Mouse (Mus musculus): ENCODE data around the gene Naa35. TPM values are rescaled to one million over a fixed set of nuclear protein-coding genes. Genes with fewer than 3 reads are reported as not detected.
"Not testable (repeated sequence)": the region's sequence is repeated elsewhere in the genome, so short reads cannot be mapped to it uniquely, and the experiment has no call there.

Gene Naa35
- polyA plus RNA-seq, 1 experiment from 2014 or later: 80.8 TPM

DNA sequence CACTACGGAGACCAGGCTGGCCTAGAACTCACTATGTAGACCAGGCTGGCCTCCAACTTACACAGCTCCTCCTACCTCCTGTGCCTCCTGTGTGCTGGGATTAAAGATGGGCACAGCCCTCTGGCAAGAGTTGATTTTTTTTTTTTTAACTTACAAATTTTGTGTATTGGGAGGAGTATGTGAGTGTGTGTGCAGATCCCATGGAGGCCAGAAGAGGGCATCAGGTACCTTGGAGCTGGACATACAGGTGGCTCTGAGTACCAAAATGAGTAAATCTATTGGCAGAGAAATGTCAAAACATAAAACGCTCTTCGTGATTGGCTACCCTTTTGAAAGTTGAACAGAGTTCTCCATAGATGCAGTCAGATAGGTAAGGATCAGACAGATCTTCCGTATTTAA lies 4.1 kb upstream of the Naa35 start:
- Histone ChIP-seq H3K4me3 (no peak overlapping the region), H3K36me3 (no peaks in the 10 kb centered on the region), H3K9ac (no peak overlapping the region), H3K4me2 (no peak overlapping the region), H3K27me3 (replicated peaks) (no peaks in the 10 kb centered on the region), H3K27ac (ENCODE audit: poor library complexity, severe bottlenecking) (no peak overlapping the region), H3K4me1 (replicated peaks) (peaks cover 2% of the 10 kb centered on the region; the same call in 1 of the 2 replicates), H3K9me3 (replicated peaks) (0 out of 2 replicates have a peak, but pooled peaks cover 3% of the 10 kb centered on the region)
- ATAC-seq (ENCODE audit: insufficient number of reproducible peaks, low FRiP score): no peak
- WGBS: 92% methylated on average over 4 of the region's 4 CpGs

- Histone ChIP-seq H3K4me3 (peak overlapping the region; percentile 78), H3K9ac (peak overlapping the region; percentile 68), H3K9me3 (replicated peaks) (0 out of 2 replicates have a peak, but pooled peaks cover 3% of the 10 kb centered on the region), H3K27me3 (replicated peaks) (no peaks in the 10 kb centered on the region), H3K27ac (ENCODE audit: poor library complexity, severe bottlenecking) (peak overlapping the region; percentile 44; the same call in 1 of the 2 replicates), H3K36me3 (peaks cover 19% of the 10 kb centered on the region), H3K4me1 (replicated peaks) (peaks cover 20% of the 10 kb centered on the region), H3K4me2 (peak overlapping the region; percentile 84)
- WGBS: 4% methylated on average over 9 of the region's 9 CpGs
- peak; percentile 51 for ATAC-seq (ENCODE audit: insufficient number of reproducible peaks, low FRiP score)
These were observed 578 bp upstream of the Naa35 start for GRCm38 (mm10) chr13:59584481-59584880.

GRCm38 (mm10) chr13:59585648-59586005 lies 568 bp downstream of the Naa35 start:
- Histone ChIP-seq H3K27me3 (replicated peaks) (no peaks in the 10 kb centered on the region), H3K9me3 (replicated peaks) (0 out of 2 replicates have a peak, but pooled peaks cover 3% of the 10 kb centered on the region), H3K9ac (peak overlapping the region; percentile 87), H3K27ac (ENCODE audit: poor library complexity, severe bottlenecking) (peak overlapping the region; percentile 74), H3K4me2 (peak overlapping the region; percentile 84), H3K4me1 (replicated peaks) (peaks cover 20% of the 10 kb centered on the region), H3K36me3 (peaks cover 31% of the 10 kb centered on the region), H3K4me3 (peak overlapping the region; percentile 78)
- no peak for ATAC-seq (ENCODE audit: insufficient number of reproducible peaks, low FRiP score)
- under 1% methylated on average over 28 of the region's 28 CpGs for WGBS

DNA sequence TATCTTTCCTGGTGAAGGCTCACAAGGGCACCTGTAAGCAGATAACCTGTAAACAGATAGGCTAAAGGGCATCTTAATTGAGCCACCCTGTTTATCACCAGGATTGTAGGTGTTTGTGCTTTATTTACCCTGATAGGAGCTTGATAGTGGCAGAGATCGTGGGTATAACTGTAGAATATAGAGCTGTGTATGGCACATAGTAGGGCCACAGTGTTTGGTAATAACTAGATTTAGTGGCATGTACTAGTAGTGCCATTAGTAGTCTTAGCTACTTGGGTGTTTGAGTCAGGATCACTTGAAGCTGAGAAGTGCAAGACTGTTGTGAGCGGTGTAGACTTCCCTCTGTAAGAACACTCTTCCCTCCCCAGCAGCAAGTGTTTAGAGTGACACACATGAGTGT lies 2.1 kb downstream of the Naa35 start:
- Histone ChIP-seq H3K27me3 (replicated peaks) (no peaks in the 10 kb centered on the region), H3K36me3 (peaks cover 46% of the 10 kb centered on the region), H3K4me2 (0 out of 2 replicates have a peak overlapping the region, but pooled peaks have one; percentile 84), H3K27ac (ENCODE audit: poor library complexity, severe bottlenecking) (no peak overlapping the region), H3K9me3 (replicated peaks) (no peaks in the 10 kb centered on the region), H3K4me1 (replicated peaks) (peaks cover 20% of the 10 kb centered on the region), H3K4me3 (no peak overlapping the region), H3K9ac (no peak overlapping the region)
- no peak for ATAC-seq (ENCODE audit: insufficient number of reproducible peaks, low FRiP score)
- 94% methylated on average over 2 of the region's 2 CpGs for WGBS

DNA sequence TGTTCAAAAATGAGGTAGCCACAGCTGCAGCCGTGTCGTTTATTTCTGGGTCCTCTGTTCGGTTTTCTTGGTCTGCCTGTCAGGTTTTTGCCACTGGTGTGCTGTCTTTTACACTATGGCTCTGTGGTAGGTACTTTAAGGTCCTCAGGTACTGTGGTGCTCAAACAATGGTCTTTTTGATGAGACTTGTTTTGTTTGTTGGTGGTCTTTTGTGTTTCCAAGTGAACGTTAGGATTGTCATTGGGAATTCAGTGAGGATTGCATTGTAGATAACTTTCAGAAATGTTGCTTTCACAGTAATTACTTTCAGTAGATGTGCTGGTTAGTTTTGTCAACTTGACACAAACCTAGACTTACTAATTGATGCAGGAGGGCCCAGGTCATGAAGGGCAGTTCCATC lies 4.6 kb downstream of the Naa35 start:
- Histone ChIP-seq H3K36me3 (peaks cover 70% of the 10 kb centered on the region), H3K27ac (ENCODE audit: poor library complexity, severe bottlenecking) (no peak overlapping the region), H3K9ac (no peak overlapping the region), H3K9me3 (replicated peaks) (no peaks in the 10 kb centered on the region), H3K4me3 (no peak overlapping the region), H3K4me1 (replicated peaks) (peaks cover 20% of the 10 kb centered on the region), H3K4me2 (no peak overlapping the region), H3K27me3 (replicated peaks) (no peaks in the 10 kb centered on the region)
- WGBS: 93% methylated on average over 4 of the region's 4 CpGs
- ATAC-seq (ENCODE audit: insufficient number of reproducible peaks, low FRiP score): no peak

- no peaks in the 10 kb centered on the region for H3K9me3 ChIP-seq (replicated peaks)
- peaks cover 76% of the 10 kb centered on the region for H3K36me3 ChIP-seq
- ATAC-seq (ENCODE audit: insufficient number of reproducible peaks, low FRiP score): no peak
- H3K4me2 ChIP-seq: no peak overlapping the region
- no peak overlapping the region for H3K4me3 ChIP-seq
- H3K9ac ChIP-seq: no peak overlapping the region
- no peaks in the 10 kb centered on the region for H3K27me3 ChIP-seq (replicated peaks)
- no peak overlapping the region for H3K27ac ChIP-seq (ENCODE audit: poor library complexity, severe bottlenecking)
- 88% methylated on average over 4 of the region's 4 CpGs for WGBS
- peaks cover 20% of the 10 kb centered on the region for H3K4me1 ChIP-seq (replicated peaks)
These were observed 5.6 kb downstream of the Naa35 start for GRCm38 (mm10) chr13:59590691-59591090.

GRCm38 (mm10) chr13:59592058-59592457 lies 7.0 kb downstream of the Naa35 start:
- 93% methylated on average over 3 of the region's 3 CpGs for WGBS
- not testable (repeated sequence) for ATAC-seq (ENCODE audit: insufficient number of reproducible peaks, low FRiP score); H3K9ac ChIP-seq; H3K27me3 ChIP-seq (replicated peaks); H3K4me3 ChIP-seq; H3K9me3 ChIP-seq (replicated peaks); H3K4me1 ChIP-seq (replicated peaks); H3K4me2 ChIP-seq; H3K27ac ChIP-seq (ENCODE audit: poor library complexity, severe bottlenecking)
- H3K36me3 ChIP-seq: peaks cover 81% of the 10 kb centered on the region

DNA sequence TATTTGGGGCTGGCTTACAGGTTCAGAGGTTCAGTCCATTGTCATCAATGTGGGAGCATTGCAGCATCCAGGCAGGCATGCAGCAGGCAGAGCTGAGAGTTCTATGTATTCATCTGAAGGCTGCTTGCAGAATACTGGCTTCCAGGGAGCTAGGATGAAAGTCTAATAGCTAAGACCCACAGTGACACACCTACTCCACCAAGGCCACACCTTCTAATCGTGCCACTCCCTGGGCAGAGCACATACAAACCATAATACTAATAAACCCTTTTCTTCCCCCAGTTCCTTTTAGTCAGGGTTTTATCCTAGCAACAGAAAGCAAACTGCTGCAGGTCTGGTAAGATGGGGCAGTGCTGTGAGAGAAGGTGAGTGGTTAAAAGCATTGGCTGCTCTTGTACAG lies 7.6 kb downstream of the Naa35 start:
- H3K4me3 ChIP-seq: no peak overlapping the region
- H3K27me3 ChIP-seq (replicated peaks): no peaks in the 10 kb centered on the region
- H3K9ac ChIP-seq: no peak overlapping the region
- WGBS: 92% methylated on average over 1 of the region's 1 CpGs
- peaks cover 4% of the 10 kb centered on the region for H3K4me1 ChIP-seq (replicated peaks)
- H3K9me3 ChIP-seq (replicated peaks): no peaks in the 10 kb centered on the region
- H3K27ac ChIP-seq (ENCODE audit: poor library complexity, severe bottlenecking): no peak overlapping the region
- ATAC-seq (ENCODE audit: insufficient number of reproducible peaks, low FRiP score): no peak
- H3K4me2 ChIP-seq: no peak overlapping the region
- H3K36me3 ChIP-seq: peaks cover 75% of the 10 kb centered on the region

DNA sequence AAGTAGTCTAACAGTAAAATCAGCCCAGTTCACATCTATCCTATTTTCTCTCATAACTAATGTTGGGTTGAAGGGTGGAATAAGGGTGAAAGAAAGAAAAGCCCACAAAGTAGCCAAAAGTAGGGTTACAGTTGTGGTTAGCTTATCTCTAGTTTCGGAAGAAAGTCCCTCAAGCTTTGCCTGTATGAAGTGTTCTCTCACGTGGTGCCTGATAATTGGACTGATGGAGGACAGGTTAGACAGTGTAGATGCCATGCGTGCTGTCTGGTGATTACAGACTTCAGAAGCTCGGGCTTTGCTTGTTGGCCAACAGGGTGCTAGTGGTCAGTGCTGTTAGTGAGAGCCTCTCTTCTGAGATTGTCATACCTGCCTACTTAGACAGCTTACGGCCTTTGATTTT lies 18.0 kb downstream of the Naa35 start:
- no peaks in the 10 kb centered on the region for H3K4me1 ChIP-seq (replicated peaks)
- no peak overlapping the region for H3K4me2 ChIP-seq
- peaks cover 77% of the 10 kb centered on the region for H3K36me3 ChIP-seq
- H3K27ac ChIP-seq (ENCODE audit: poor library complexity, severe bottlenecking): no peak overlapping the region
- H3K9ac ChIP-seq: no peak overlapping the region
- no peaks in the 10 kb centered on the region for H3K9me3 ChIP-seq (replicated peaks)
- no peak for ATAC-seq (ENCODE audit: insufficient number of reproducible peaks, low FRiP score)
- H3K27me3 ChIP-seq (replicated peaks): no peaks in the 10 kb centered on the region
- WGBS: 82% methylated on average over 5 of the region's 5 CpGs
- no peak overlapping the region for H3K4me3 ChIP-seq

- H3K4me1 ChIP-seq (replicated peaks): no peaks in the 10 kb centered on the region
- H3K4me2 ChIP-seq: no peak overlapping the region
- peaks cover 82% of the 10 kb centered on the region for H3K36me3 ChIP-seq
- no peak overlapping the region for H3K27ac ChIP-seq (ENCODE audit: poor library complexity, severe bottlenecking)
- ATAC-seq (ENCODE audit: insufficient number of reproducible peaks, low FRiP score): no peak
- H3K9ac ChIP-seq: no peak overlapping the region
- no peaks in the 10 kb centered on the region for H3K9me3 ChIP-seq (replicated peaks)
- no peaks in the 10 kb centered on the region for H3K27me3 ChIP-seq (replicated peaks)
- no peak overlapping the region for H3K4me3 ChIP-seq
- WGBS: 96% methylated on average over 1 of the region's 1 CpGs
These were observed 19.5 kb downstream of the Naa35 start for GRCm38 (mm10) chr13:59604511-59604910.

- Histone ChIP-seq H3K27ac (ENCODE audit: poor library complexity, severe bottlenecking) (no peak overlapping the region), H3K36me3 (peaks cover 82% of the 10 kb centered on the region), H3K4me3 (no peak overlapping the region), H3K9me3 (replicated peaks) (no peaks in the 10 kb centered on the region), H3K4me2 (no peak overlapping the region), H3K9ac (no peak overlapping the region), H3K27me3 (replicated peaks) (no peaks in the 10 kb centered on the region), H3K4me1 (replicated peaks) (peaks cover under 1% of the 10 kb centered on the region; the same call in 1 of the 2 replicates)
- no peak for ATAC-seq (ENCODE audit: insufficient number of reproducible peaks, low FRiP score)
- 77% methylated on average over 10 of the region's 10 CpGs for WGBS
These were observed 20.3 kb downstream of the Naa35 start for GRCm38 (mm10) chr13:59605221-59605922.

GRCm38 (mm10) chr13:59609885-59610284 lies 24.8 kb downstream of the Naa35 start:
- no peak overlapping the region for H3K9ac ChIP-seq
- H3K9me3 ChIP-seq (replicated peaks): no peaks in the 10 kb centered on the region
- peaks cover 6% of the 10 kb centered on the region; the same call in 1 of the 2 replicates for H3K4me1 ChIP-seq (replicated peaks)
- no peaks in the 10 kb centered on the region for H3K27me3 ChIP-seq (replicated peaks)
- no peak overlapping the region for H3K4me2 ChIP-seq
- H3K4me3 ChIP-seq: no peak overlapping the region
- peaks cover 74% of the 10 kb centered on the region for H3K36me3 ChIP-seq
- ATAC-seq (ENCODE audit: insufficient number of reproducible peaks, low FRiP score): no peak
- 85% methylated on average over 4 of the region's 4 CpGs for WGBS
- peak overlapping the region; percentile 78; the same call in 1 of the 2 replicates for H3K27ac ChIP-seq (ENCODE audit: poor library complexity, severe bottlenecking)

Data from heart, embryonic 12.5 days (tissue).